Mouse (Mus musculus): Measurements from ENCODE around the gene Aqp9. TPM values are rescaled to one million over a fixed set of nuclear protein-coding genes. Genes with fewer than 3 reads are reported as not detected.

Aqp9 gene
- polyA plus RNA-seq, 1 experiment from 2014 or later = 0.57 TPM

DNA sequence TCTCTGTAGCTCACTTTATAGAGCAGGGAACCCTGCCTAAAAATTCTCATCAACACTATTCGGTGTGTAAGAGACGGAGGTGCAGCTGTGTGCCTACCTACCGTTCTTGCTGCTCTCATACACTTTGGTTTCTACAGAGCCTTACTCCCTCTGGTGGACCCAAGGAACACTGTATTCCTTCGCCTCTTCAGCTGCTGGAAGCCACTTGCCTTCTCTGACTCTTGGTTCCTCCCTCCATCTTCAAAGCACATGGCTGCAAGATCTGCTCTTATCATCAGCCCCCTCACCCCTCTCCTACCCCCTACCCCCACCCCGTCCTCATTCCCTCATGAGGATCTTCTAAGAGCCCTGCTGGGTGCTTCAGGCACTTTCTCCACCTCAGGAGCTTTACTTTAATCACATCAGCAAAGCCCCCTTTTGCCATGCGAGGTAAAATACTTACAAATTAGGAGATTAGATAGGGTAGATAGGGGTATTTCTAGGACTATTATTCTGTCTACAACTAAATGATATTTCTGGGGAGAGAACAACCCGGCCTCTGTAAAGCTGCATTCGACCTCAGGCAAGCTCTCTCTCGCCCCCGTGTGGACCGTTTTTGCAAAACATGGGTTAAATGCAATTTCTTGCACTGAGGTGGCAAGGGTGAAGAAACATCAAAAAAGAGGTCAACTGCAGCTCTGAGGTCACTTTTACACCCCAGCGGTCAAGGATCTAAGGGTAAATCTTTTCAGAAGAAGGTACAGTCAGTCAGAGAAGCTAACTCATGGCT, 20.3 kb upstream of the Aqp9 start:
- peak; percentile 39; the same call in 1 of the 2 replicates for ATAC-seq (ENCODE audit: borderline replicate concordance, extremely low read depth, low FRiP score, low TSS enrichment)
- Histone ChIP-seq H3K27me3 (no peaks in the 10 kb centered on the region), H3K4me2 (peak overlapping the region; percentile 48), H3K9me3 (no peaks in the 10 kb centered on the region), H3K9ac (no peak overlapping the region; the same call in 1 of the 2 replicates), H3K4me3 (no peak overlapping the region), H3K36me3 (no peaks in the 10 kb centered on the region), H3K4me1 (0 out of 2 replicates have a peak, but pooled peaks cover 6% of the 10 kb centered on the region), H3K27ac (no peak overlapping the region)
- WGBS = 6% methylated on average over 12 of the region's 12 CpGs

GRCm38 (mm10) chr9:71187396-71187795, 18.9 kb upstream of the Aqp9 start:
- Histone ChIP-seq H3K4me2 (no peak overlapping the region), H3K4me3 (no peak overlapping the region), H3K9me3 (no peaks in the 10 kb centered on the region), H3K9ac (no peak overlapping the region), H3K27ac (no peak overlapping the region), H3K36me3 (no peaks in the 10 kb centered on the region), H3K4me1 (0 out of 2 replicates have a peak, but pooled peaks cover 6% of the 10 kb centered on the region), H3K27me3 (no peaks in the 10 kb centered on the region)
- ATAC-seq (ENCODE audit: borderline replicate concordance, extremely low read depth, low FRiP score, low TSS enrichment) = no peak
- 81% methylated on average over 7 of the region's 7 CpGs for WGBS

- H3K36me3 ChIP-seq = no peaks in the 10 kb centered on the region
- no peak overlapping the region for H3K9ac ChIP-seq
- 0 out of 2 replicates have a peak, but pooled peaks cover 6% of the 10 kb centered on the region for H3K4me1 ChIP-seq
- no peak overlapping the region for H3K4me3 ChIP-seq
- H3K9me3 ChIP-seq = no peaks in the 10 kb centered on the region
- no peaks in the 10 kb centered on the region for H3K27me3 ChIP-seq
- H3K27ac ChIP-seq = no peak overlapping the region
- ATAC-seq (ENCODE audit: borderline replicate concordance, extremely low read depth, low FRiP score, low TSS enrichment) = no peak
- WGBS = 62% methylated on average over 2 of the region's 2 CpGs
- no peak overlapping the region for H3K4me2 ChIP-seq
Measured at GRCm38 (mm10) chr9:71185823-71186222, 17.3 kb upstream of the Aqp9 start.

DNA sequence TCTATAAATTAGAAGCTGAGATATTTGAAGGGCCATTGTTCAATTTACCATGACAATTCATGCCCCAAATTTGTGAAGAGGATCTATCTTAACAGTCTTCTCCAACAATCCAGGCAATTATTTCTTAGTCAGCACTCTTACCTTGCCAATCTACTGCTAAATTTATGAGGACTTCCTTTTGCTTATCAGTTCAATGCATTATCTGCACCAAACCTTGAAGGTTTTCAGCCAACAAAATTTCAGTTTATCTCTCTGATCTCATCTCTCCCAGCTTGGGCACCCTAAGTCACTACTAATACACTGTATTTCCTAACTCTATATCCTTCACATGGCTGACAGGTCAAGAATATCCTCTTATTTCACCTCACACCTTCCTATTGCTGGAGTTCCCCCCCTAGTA, 16.8 kb upstream of the Aqp9 start:
- no peaks in the 10 kb centered on the region for H3K27me3 ChIP-seq

DNA sequence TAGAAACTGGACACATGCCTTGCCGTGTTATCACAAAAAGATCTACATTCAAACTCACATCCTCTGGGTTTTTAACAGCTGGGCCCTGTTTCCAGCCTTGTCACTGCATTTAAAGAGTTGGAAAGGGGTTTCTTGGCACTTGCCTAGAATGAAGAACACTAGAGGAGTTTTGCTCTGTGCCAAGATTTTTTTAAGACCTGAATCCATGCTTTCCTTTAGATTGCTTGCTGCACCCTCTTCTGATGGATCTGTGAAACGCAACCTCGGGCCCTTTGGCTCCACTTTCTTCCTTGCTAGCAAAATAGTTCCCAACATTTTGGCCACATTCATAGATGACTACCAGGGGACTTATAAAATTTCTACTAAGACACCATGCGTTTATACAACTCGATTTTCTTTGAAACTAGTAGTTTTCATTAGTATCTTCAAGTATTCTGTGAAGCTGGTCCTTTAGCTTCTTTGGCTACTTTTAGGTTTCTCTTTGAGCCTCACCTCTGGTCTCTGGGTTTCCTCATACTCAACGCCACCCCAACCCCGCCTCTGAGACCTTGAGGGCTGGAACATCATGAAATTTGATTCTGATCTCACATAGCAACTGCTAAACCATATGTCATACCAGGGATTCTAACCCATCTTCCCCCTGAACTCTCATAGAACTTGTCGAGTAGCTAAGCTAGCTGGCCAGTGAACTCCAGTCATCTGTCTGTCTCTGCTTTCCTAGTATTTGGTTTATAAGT, 11.7 kb upstream of the Aqp9 start:
- no peaks in the 10 kb centered on the region for H3K9me3 ChIP-seq
- H3K36me3 ChIP-seq = no peaks in the 10 kb centered on the region
- no peaks in the 10 kb centered on the region for H3K27me3 ChIP-seq
- no peak overlapping the region for H3K4me2 ChIP-seq
- ATAC-seq (ENCODE audit: borderline replicate concordance, extremely low read depth, low FRiP score, low TSS enrichment) = peak; percentile 46; the same call in 1 of the 2 replicates
- H3K4me1 ChIP-seq = no peaks in the 10 kb centered on the region
- WGBS = 59% methylated on average over 8 of the region's 8 CpGs
- no peak overlapping the region for H3K9ac ChIP-seq
- no peak overlapping the region for H3K4me3 ChIP-seq
- no peak overlapping the region for H3K27ac ChIP-seq

More for the DNA sequence above, 16.8 kb upstream of the Aqp9 start:
- Histone ChIP-seq H3K9ac (no peak overlapping the region), H3K4me2 (no peak overlapping the region), H3K27ac (no peak overlapping the region), H3K4me1 (0 out of 2 replicates have a peak, but pooled peaks cover 6% of the 10 kb centered on the region), H3K4me3 (no peak overlapping the region), H3K9me3 (no peaks in the 10 kb centered on the region), H3K36me3 (no peaks in the 10 kb centered on the region)
- ATAC-seq (ENCODE audit: borderline replicate concordance, extremely low read depth, low FRiP score, low TSS enrichment) = no peak

DNA sequence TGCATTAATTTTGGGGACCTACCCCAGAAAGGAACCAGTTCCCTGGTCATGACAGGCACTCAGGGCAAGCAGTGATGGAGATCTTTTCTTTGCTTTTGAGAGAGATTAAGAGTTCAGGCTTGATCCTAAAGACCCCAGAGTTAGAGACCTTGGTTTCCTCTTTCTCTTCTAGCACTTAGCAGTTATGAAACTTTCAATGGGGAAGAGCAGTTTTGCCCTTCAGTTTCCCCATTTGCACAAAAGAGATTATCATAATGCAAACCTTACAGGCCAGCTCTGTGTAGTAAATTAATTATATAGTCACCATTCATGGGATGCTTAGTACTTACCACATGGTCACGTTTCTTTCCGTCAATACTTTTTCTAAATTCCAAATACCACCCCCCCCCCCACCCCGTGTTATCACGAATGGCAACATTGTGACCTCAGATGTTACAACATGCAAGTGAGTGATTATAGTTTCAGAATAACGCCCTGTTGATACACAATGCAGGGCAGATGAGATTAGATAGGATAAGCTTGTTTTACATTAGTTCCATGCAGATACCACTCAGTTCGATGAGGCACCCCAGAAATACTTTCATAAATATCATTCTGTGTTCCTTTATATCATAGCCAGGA, 10.9 kb upstream of the Aqp9 start:
- H3K4me2 ChIP-seq = no peak overlapping the region
- H3K4me3 ChIP-seq = no peak overlapping the region
- WGBS = 47% methylated on average over 6 of the region's 6 CpGs
- no peaks in the 10 kb centered on the region for H3K4me1 ChIP-seq
- ATAC-seq (ENCODE audit: borderline replicate concordance, extremely low read depth, low FRiP score, low TSS enrichment) = peak; percentile 8; the same call in 1 of the 2 replicates
- H3K36me3 ChIP-seq = no peaks in the 10 kb centered on the region
- no peaks in the 10 kb centered on the region for H3K27me3 ChIP-seq
- H3K9ac ChIP-seq = no peak overlapping the region
- H3K27ac ChIP-seq = no peak overlapping the region
- H3K9me3 ChIP-seq = no peaks in the 10 kb centered on the region

GRCm38 (mm10) chr9:71175686-71176085, 7.2 kb upstream of the Aqp9 start:
- H3K27me3 ChIP-seq = no peaks in the 10 kb centered on the region
- H3K4me2 ChIP-seq = no peak overlapping the region
- no peak overlapping the region for H3K27ac ChIP-seq
- H3K4me3 ChIP-seq = no peak overlapping the region
- H3K36me3 ChIP-seq = no peaks in the 10 kb centered on the region
- H3K9ac ChIP-seq = no peak overlapping the region
- no peak for ATAC-seq (ENCODE audit: borderline replicate concordance, extremely low read depth, low FRiP score, low TSS enrichment)
- no peaks in the 10 kb centered on the region for H3K4me1 ChIP-seq
- no peaks in the 10 kb centered on the region for H3K9me3 ChIP-seq
- WGBS = 82% methylated on average over 1 of the region's 1 CpGs

DNA sequence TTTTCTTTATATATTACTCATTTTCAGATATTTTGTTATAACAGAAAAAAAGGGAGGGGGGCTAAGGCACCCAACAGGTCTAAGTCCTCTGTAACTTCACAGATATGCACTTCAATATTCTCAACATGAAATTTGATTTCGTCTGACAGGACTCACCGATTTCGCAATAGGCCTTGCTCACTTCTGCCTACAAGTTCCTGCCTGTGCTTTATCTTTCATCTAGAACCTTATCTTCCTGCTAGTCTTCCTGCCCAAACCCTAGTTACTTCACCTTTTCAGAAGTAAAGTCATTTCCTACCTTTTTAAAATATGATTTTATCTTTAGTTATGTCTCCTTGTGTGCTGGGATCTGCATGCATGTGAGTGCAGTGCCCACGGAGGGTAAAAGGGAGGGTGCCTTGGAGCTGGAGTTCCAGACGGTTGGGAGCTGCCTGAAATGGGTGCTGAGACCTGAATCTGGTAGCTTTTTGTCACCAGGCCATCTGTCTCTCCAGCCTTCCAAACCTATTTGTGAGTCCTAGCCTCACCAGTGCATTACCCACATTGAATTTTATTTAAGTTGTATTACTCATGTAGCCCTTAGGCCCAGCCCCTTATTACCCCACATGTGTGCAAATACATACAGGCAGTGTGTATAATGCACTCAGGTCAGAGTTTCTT, 6.0 kb upstream of the Aqp9 start:
- no peak overlapping the region for H3K4me3 ChIP-seq
- H3K27ac ChIP-seq = no peak overlapping the region
- H3K36me3 ChIP-seq = no peaks in the 10 kb centered on the region
- H3K4me1 ChIP-seq = no peaks in the 10 kb centered on the region
- no peaks in the 10 kb centered on the region for H3K9me3 ChIP-seq
- no peak overlapping the region for H3K4me2 ChIP-seq
- no peak overlapping the region for H3K9ac ChIP-seq
- no peak for ATAC-seq (ENCODE audit: borderline replicate concordance, extremely low read depth, low FRiP score, low TSS enrichment)
- 63% methylated on average over 5 of the region's 5 CpGs for WGBS
- H3K27me3 ChIP-seq = no peaks in the 10 kb centered on the region

- Histone ChIP-seq H3K4me3 (no peak overlapping the region), H3K4me1 (peaks cover 6% of the 10 kb centered on the region; the same call in 1 of the 2 replicates), H3K27ac (no peak overlapping the region), H3K27me3 (no peaks in the 10 kb centered on the region), H3K4me2 (no peak overlapping the region), H3K9ac (no peak overlapping the region), H3K9me3 (no peaks in the 10 kb centered on the region), H3K36me3 (no peaks in the 10 kb centered on the region)
- ATAC-seq (ENCODE audit: borderline replicate concordance, extremely low read depth, low FRiP score, low TSS enrichment) = no peak
- WGBS = 56% methylated on average over 9 of the region's 9 CpGs
Measured at GRCm38 (mm10) chr9:71173533-71173932, 5.1 kb upstream of the Aqp9 start.

DNA sequence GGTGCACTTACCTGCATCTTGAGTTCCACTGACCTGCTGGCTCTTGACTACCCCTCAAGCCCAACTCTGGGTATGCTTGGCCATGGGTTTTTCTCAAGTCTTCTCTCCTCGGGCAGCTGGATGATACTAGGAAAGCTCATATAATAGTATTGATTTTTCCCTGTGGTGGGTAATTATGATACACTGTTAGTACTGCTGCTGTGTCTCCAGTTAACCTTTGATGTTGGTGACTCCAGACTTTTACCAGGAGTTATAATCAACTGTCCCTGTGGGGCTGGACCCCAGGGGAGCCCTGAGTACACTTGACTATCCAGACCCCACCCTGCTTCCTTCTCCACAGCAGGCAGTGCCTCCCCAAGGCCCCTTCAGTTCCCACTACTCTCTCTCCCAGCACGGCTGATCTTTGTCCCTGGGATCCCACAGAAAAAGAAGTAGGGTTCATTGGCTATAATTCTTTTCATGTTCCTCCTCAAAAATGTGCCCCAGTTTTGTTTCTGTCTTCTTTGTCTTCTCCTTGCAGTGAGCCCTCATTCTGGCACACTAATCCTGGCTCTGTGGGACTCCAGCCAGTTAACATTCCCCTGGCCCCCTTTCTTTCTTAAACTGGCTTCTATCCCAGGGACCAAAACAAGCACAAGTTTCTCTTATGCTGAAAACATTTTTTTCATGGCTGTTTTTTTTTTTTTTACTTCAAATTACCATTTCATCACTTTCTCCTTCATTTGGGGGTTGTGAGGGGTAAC, 838 bp downstream of the Aqp9 start:
- no peak overlapping the region for H3K9ac ChIP-seq
- H3K4me2 ChIP-seq = no peak overlapping the region
- peak overlapping the region; percentile 66; the same call in 1 of the 2 replicates for H3K27ac ChIP-seq
- ATAC-seq (ENCODE audit: borderline replicate concordance, extremely low read depth, low FRiP score, low TSS enrichment) = peak; percentile 19; the same call in 1 of the 2 replicates
- H3K4me3 ChIP-seq = no peak overlapping the region
- no peaks in the 10 kb centered on the region for H3K9me3 ChIP-seq
- H3K4me1 ChIP-seq = peaks cover 18% of the 10 kb centered on the region
- H3K36me3 ChIP-seq = no peaks in the 10 kb centered on the region
- 36% methylated on average over 2 of the region's 2 CpGs for WGBS
- H3K27me3 ChIP-seq = no peaks in the 10 kb centered on the region

- ATAC-seq (ENCODE audit: borderline replicate concordance, extremely low read depth, low FRiP score, low TSS enrichment) = peak; percentile 35; the same call in 1 of the 2 replicates
- H3K27ac ChIP-seq = no peak overlapping the region
- no peak overlapping the region for H3K4me2 ChIP-seq
- H3K9ac ChIP-seq = no peak overlapping the region
- H3K4me3 ChIP-seq = no peak overlapping the region
- 56% methylated on average over 5 of the region's 5 CpGs for WGBS
- H3K36me3 ChIP-seq = no peaks in the 10 kb centered on the region
- no peaks in the 10 kb centered on the region for H3K9me3 ChIP-seq
- H3K27me3 ChIP-seq = no peaks in the 10 kb centered on the region
- H3K4me1 ChIP-seq = peaks cover 18% of the 10 kb centered on the region
Measured at GRCm38 (mm10) chr9:71166871-71167465, 1.5 kb downstream of the Aqp9 start.
